Mouse (Mus musculus): ENCODE data around the gene Vmn1r4.

GRCm38 (mm10) chr6:56969973-56970372, 46.2 kb downstream of the Vmn1r4 start, which contains the start of gene Vmn1r5:
- TF ChIP-seq CTCF (IDR thresholded peaks at IDR 0.05; ENCODE audit: low read depth) (no peak), EP300 (IDR thresholded peaks at IDR 0.05; ENCODE audit: low read depth) (no peak)

All from liver, embryonic 14.5 days (tissue).